Mouse (Mus musculus) stomach, embryonic 15.5 days (tissue): ENCODE data around the gene Pmm1. TPM values are rescaled to one million over a fixed set of nuclear protein-coding genes. Genes with fewer than 3 reads are reported as not detected.

Experiments
- polyA plus RNA-seq: library from polyadenylated mRNA; unstranded; fragments of >200 nt; fragmentation: Nextera tagmentation; extraction: Ambion mirVana; gene quantifications from 2 replicates; pipeline ENCODE4 v1.2.1, GENCODE M21; 2015

Pmm1 gene
- polyA plus RNA-seq, 1 experiment from 2014 or later = 28.9 TPM

Other genes with a start within 250 kb of the Pmm1 start
- gene Zc3h7b, start 215.9 kb downstream of the Pmm1 start, polyA plus RNA-seq = 23.8 and 24.1 TPM in 2 replicates
- 97.8 and 106 TPM in 2 replicates for gene Rangap1, start 215.4 kb downstream of the Pmm1 start, polyA plus RNA-seq
- 24.1 and 24.6 TPM in 2 replicates for gene Tef, start 158.5 kb downstream of the Pmm1 start, polyA plus RNA-seq
- gene Tob2, start 102.1 kb downstream of the Pmm1 start, polyA plus RNA-seq = 26.6 and 27.9 TPM in 2 replicates
- 128 and 134 TPM in 2 replicates for gene Phf5a, start 89.0 kb downstream of the Pmm1 start, polyA plus RNA-seq
- gene Aco2, start 88.6 kb downstream of the Pmm1 start, polyA plus RNA-seq = 153 and 185 TPM in 2 replicates
- gene Polr3h, start 34.7 kb downstream of the Pmm1 start, polyA plus RNA-seq = 58.1 and 65.4 TPM in 2 replicates
- 15.7 and 16.7 TPM in 2 replicates for gene Csdc2, start 24.2 kb downstream of the Pmm1 start, polyA plus RNA-seq
- gene 1700029P11Rik, start 19.6 kb upstream of the Pmm1 start, polyA plus RNA-seq = not detected in 2 replicates
- gene Xrcc6, start 26.9 kb upstream of the Pmm1 start, polyA plus RNA-seq = 76.6 and 83.2 TPM in 2 replicates
- gene Desi1, start 72.9 kb upstream of the Pmm1 start, polyA plus RNA-seq = 23.0 and 23.4 TPM in 2 replicates
- gene Snu13, start 86.7 kb upstream of the Pmm1 start, polyA plus RNA-seq = 259 and 287 TPM in 2 replicates
- gene 4930407I10Rik, start 98.2 kb upstream of the Pmm1 start, polyA plus RNA-seq = not detected in 2 replicates
- gene Mei1, start 109.1 kb upstream of the Pmm1 start, polyA plus RNA-seq = not detected in 2 replicates
- 15.5 and 15.8 TPM in 2 replicates for gene Ccdc134, start 167.0 kb upstream of the Pmm1 start, polyA plus RNA-seq
- gene Srebf2, start 186.3 kb upstream of the Pmm1 start, polyA plus RNA-seq = 152 and 167 TPM in 2 replicates